ENCODE assay signal across 8 mouse cellular contexts in the genomic region with DNA sequence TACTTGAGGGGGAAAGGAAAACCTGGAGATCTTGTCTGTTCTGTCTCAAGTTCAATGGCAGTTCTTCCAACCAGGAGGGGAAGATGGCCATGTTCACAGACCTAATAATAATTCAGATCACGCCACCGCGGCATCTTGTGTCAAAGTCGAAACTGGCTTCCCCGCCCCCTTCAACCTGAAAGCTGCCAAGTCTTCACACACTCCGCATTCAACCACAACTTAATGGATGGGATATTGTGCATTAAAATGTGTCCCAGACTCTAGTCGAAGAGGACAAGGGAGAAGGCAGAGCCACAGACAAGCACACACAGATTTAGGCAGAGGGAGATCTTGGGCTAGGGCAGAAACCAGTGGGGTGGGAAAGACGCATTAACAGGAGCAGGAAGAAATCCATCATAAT.
A peak's percentile ranks its signal among the peaks of the same experiment; 100 is the strongest.
DNase-seq lines count a peak whose midpoint lies in the region; ATAC-seq and TF ChIP-seq lines count a peak whose summit lies in the region.

No protein-coding gene starts in this region.

- H3K9me3 ChIP-seq in lung, embryonic 14.5 days (ENCODE audit: low read depth, low read length), result no peaks in the 10 kb centered on the region
- H3K9me3 ChIP-seq in stomach, embryonic 14.5 days (ENCODE audit: control insufficient read depth, low read depth, low read length), result no peaks in the 10 kb centered on the region

- 0 out of 2 replicates have a peak overlapping the region, but pooled peaks have one; percentile 60 for H3K27ac ChIP-seq in cortical plate, adult 2 months (ENCODE audit: insufficient read depth, low read length)
- H3K27ac ChIP-seq in lung, embryonic 14.5 days (ENCODE audit: low read depth), result peak overlapping the region; percentile 97
- peak overlapping the region; percentile 95 for H3K27ac ChIP-seq in stomach, embryonic 14.5 days (ENCODE audit: low read length)

- no peak for TF ChIP-seq POLR2A in cortical plate, adult 2 months (IDR thresholded peaks at IDR 0.05; ENCODE audit: extremely low read depth, insufficient read depth, low read length)

- peak overlapping the region; percentile 95 for H3K4me2 ChIP-seq in lung, embryonic 14.5 days
- peak overlapping the region; percentile 82 for H3K4me2 ChIP-seq in stomach, embryonic 14.5 days (replicated peaks; ENCODE audit: low read depth, low read length)

- WGBS in lung, embryonic 14.5 days, result 2% methylated on average over 8 of the region's 8 CpGs
- 3% methylated on average over 8 of the region's 8 CpGs for WGBS in stomach, embryonic 14.5 days

- no peak for ATAC-seq in lung, embryonic 14.5 days (ENCODE audit: insufficient read depth)
- no peak for ATAC-seq in stomach, embryonic 14.5 days (ENCODE audit: insufficient number of reproducible peaks, insufficient read depth, low FRiP score, low read depth)

- H3K4me3 ChIP-seq in cortical plate, adult 2 months (ENCODE audit: insufficient read depth, low read length), result peak overlapping the region; percentile 8
- H3K4me3 ChIP-seq in lung, embryonic 14.5 days (ENCODE audit: low read depth, low read length), result peak overlapping the region; percentile 49
- peak overlapping the region; percentile 47 for H3K4me3 ChIP-seq in stomach, embryonic 14.5 days (ENCODE audit: low read depth, low read length)

- H3K4me1 ChIP-seq in cortical plate, adult 2 months (ENCODE audit: control insufficient read depth, insufficient read depth, low read length), result no peaks in the 10 kb centered on the region
- H3K4me1 ChIP-seq in lung, embryonic 14.5 days (ENCODE audit: insufficient read depth), result 0 out of 2 replicates have a peak, but pooled peaks cover 19% of the 10 kb centered on the region
- H3K4me1 ChIP-seq in stomach, embryonic 14.5 days (ENCODE audit: control insufficient read depth, insufficient read depth, low read length), result peaks cover 45% of the 10 kb centered on the region

- H3K36me3 ChIP-seq in lung, embryonic 14.5 days (ENCODE audit: insufficient read depth), result no peaks in the 10 kb centered on the region
- no peaks in the 10 kb centered on the region for H3K36me3 ChIP-seq in stomach, embryonic 14.5 days (ENCODE audit: control insufficient read depth, insufficient read depth, low read length)

- no peak for TF ChIP-seq CTCF in cortical plate, adult 2 months (IDR thresholded peaks at IDR 0.05; ENCODE audit: extremely low read depth, insufficient read depth, low read length)
- TF ChIP-seq CTCF in lung, embryonic 14.5 days (IDR thresholded peaks at IDR 0.05; ENCODE audit: low read depth), result no peak

- peak overlapping the region; percentile 78 for H3K9ac ChIP-seq in lung, embryonic 14.5 days
- H3K9ac ChIP-seq in stomach, embryonic 14.5 days (replicated peaks; ENCODE audit: low read depth, low read length), result peak overlapping the region; percentile 63; the same call in 1 of the 2 replicates

- H3K27me3 ChIP-seq in lung, embryonic 14.5 days (ENCODE audit: insufficient read depth, low read length), result no peaks in the 10 kb centered on the region
- no peaks in the 10 kb centered on the region for H3K27me3 ChIP-seq in stomach, embryonic 14.5 days (ENCODE audit: control insufficient read depth, insufficient read depth, low read length)

- peak; percentile 50 to 51 for DNase-seq in lung, adult 18-20 months
- DNase-seq in lung, postnatal 14 days, result no peak
- DNase-seq in heart, adult 9 months (ENCODE audit: low spot score in 2 of 2), result peak; percentile 65 to 78
- peak; percentile 78 to 82 for DNase-seq in kidney, adult 8-10 months
- peak; percentile 80 for DNase-seq in lung, embryonic 14.5 days
- no peak for DNase-seq in urinary bladder, adult 2 months (ENCODE audit: low spot score)

Comparison
In these comparisons a context has a peak if more than half of its experiments do, and no peak if none do; other contexts are left out.
1. DNase-seq: peak in lung, adult 18-20 months (2 of 2), heart, adult 9 months (2 of 2), kidney, adult 8-10 months (2 of 2) and lung, embryonic 14.5 days (single experiment); none in lung, postnatal 14 days (single experiment) and urinary bladder, adult 2 months (single experiment).
2. Peak in every context shown above with its lines, with median percentiles within 50 percentile points of each other: H3K27ac ChIP-seq and H3K4me3 ChIP-seq.